Mouse (Mus musculus) left cerebral cortex, adult 2 months (tissue): ENCODE measurements around the gene Akap12. TPM values are rescaled to one million over a fixed set of nuclear protein-coding genes. Genes with fewer than 3 reads are reported as not detected.
A peak's percentile ranks its signal among the peaks of the same experiment; 100 is the strongest.

Experiments used
- DNase-seq, 2 experiments: peaks; one replicate each; pipeline ENCODE4 v3.0.0; 2021 to 2022; ENCODE audit warnings: low spot score in 2 of 2, mixed read lengths in 1 of 2; ENCODE audit errors: extremely low spot score in 1 of 2
- H3K27ac ChIP-seq: fragments of 200-600 bp; 2 replicates; pipeline ENCODE4 v1.8.1; 2022
- H3K4me3 ChIP-seq: fragments of 200-600 bp; 2 replicates; pipeline ENCODE4 v1.8.1; 2022
- CTCF ChIP-seq: fragments of 200-600 bp; IDR thresholded peaks from 2 replicates; pipeline ENCODE4 v1.8.1; 2022; ENCODE audit warnings: antibody characterized with exemption, mild to moderate bottlenecking, moderate library complexity
- intact Hi-C: fragments of 180-260 bp; cut with DNase I; formaldehyde crosslinking; loops from one replicate; pipeline ENCODE4 v1.15.1; 2025
- total RNA-seq, 2 experiments: library from RNA; stranded (reverse); gene quantifications; 2 replicates each; pipeline ENCODE4 v1.2.3; 2021

Akap12 gene
- total RNA-seq, 2 experiments from 2014 or later: 17.2 to 19.9 TPM

DNA sequence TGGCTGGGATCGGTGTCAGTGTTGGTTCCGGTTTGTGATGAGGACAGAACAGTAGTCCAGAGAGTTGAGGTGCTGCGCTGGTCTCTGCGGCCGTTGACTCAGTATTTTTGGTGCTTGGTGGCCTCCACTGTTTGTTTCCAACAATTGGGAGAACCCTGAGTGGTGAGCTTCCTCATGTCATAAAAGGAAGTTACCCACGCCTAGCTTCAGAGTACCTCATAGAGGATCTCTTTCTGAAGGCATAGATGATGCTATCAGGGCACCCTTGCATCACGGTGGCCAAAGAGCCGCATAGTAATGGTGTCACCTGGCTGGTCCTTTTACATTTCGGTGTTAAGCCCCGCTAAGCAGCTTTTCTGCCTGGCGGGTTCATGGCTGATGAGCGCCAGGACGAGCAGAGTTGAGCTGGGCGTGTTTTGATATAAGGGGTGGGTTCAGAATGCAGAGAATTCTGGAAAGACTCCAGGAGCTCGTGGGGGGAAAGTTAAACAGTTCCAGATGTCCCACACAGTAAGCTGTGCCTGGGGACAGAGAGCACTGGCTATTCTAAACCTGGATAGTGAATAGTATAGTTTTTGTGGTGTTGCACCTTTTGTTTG lies 72.8 kb downstream of the Akap12 start:
- no peak for TF ChIP-seq CTCF
- intact Hi-C loops: no loop called here
- DNase-seq: no peak
- no peak overlapping the region for H3K27ac ChIP-seq
- no peak overlapping the region for H3K4me3 ChIP-seq

DNA sequence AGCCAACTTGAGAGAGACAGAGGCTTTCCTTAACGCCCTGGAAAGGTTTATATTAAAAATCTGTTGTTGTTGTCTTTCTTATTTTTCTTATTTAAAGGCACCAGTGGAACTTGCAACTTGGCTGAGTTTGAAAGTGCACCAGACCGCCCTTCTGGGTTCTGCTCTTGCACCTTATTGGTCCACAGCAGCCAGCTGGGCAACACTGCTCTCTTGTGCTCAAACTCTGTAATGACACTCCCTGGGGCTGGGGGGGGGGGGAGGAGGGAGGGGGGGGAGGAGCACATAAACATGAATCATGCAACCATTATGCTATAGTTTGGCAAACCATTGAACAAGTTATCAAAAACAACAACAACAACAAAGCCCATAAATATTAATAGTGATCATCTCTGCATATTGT lies 75.2 kb downstream of the Akap12 start:
- Histone ChIP-seq H3K27ac (no peak overlapping the region), H3K4me3 (no peak overlapping the region)
- peak; percentile 56 for TF ChIP-seq CTCF
- intact Hi-C loops: no loop called here
- DNase-seq: peak in 1 of 2 experiments; percentile 36

DNA sequence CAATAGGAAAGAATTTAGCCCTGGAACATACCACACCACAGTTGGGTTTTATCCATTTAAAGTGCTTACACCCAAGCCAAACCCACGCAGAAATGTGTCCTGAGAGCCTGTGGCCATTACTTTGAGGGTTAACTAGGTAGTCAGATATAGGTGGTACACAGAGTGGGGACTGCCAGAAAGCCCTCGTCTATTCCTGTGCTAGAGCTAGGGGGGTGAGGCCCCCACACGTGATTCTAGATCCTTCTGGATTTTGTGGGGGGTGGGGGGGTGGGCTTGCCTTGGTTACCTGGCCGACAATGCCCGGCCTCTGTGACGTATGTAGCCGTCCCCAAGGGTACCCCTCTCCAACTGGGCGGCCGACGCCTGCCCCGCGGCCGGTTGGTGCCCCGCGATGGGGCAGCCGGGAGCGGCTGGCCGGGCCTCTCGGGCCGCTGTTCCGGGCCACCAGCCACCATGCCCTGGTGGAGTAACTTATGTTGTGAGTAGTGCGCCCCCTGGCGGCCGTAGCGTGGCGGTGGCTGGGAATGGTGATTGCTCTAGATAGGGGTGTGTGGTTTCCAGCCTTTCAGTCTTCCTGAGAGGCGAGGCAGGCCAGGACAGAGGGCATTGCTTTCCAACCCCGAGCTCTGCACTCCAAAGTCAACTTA lies 80.4 kb downstream of the Akap12 start:
- no peak overlapping the region for H3K27ac ChIP-seq
- peak; percentile 84 to 88 for DNase-seq
- peak; percentile 97 for TF ChIP-seq CTCF
- intact Hi-C loops: loop anchor here (2.0 kb wide), 1 partner anchor 350 kb away; no protein-coding TSS in a partner anchor
- H3K4me3 ChIP-seq: peak overlapping the region; percentile 45

DNA sequence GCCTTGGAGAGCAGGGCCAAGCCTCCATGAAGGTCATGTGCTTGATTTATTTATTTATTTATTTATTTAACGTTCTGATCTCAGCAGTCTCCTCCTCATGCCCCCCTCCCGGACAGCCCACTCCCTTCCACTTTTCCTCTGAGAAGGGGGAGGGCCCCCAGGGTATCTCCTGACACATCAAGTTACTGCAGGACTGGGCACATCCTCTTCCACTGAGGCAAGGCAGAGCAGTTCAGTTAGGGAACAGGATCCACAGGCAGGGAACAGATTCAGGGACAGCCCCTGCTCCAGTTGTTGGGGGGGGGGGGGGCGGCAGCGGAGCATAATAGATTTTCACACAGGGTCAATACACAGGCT lies 80.9 kb downstream of the Akap12 start:
- no peak for TF ChIP-seq CTCF
- Histone ChIP-seq H3K4me3 (peak overlapping the region; percentile 45), H3K27ac (no peak overlapping the region)
- no peak for DNase-seq
- intact Hi-C loops: loop anchor here (2.0 kb wide), 1 partner anchor 350 kb away; no protein-coding TSS in a partner anchor

DNA sequence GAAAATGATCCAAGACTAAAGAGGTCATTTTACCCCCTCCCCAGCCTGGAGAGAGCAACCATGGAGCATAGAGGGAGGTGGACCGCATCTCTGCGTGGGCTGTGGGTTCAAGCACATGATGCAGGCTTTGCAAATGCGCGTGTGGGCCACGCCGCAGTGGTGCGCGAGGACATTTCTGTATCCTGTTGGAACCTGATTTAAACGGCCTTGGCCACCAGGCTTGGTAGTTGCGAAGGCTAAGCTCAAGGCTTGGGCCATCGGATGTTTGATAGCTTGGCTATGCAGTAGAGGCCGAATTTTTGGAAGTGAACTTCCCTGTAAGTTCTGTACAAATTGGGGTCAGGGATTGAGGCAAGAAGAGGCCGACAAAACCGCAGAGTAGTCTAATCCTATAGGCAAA lies 81.4 kb downstream of the Akap12 start:
- intact Hi-C loops: loop anchor here (2.0 kb wide), 1 partner anchor 351 kb away; no protein-coding TSS in a partner anchor
- no peak overlapping the region for H3K4me3 ChIP-seq
- no peak for DNase-seq
- TF ChIP-seq CTCF: no peak
- no peak overlapping the region for H3K27ac ChIP-seq

DNA sequence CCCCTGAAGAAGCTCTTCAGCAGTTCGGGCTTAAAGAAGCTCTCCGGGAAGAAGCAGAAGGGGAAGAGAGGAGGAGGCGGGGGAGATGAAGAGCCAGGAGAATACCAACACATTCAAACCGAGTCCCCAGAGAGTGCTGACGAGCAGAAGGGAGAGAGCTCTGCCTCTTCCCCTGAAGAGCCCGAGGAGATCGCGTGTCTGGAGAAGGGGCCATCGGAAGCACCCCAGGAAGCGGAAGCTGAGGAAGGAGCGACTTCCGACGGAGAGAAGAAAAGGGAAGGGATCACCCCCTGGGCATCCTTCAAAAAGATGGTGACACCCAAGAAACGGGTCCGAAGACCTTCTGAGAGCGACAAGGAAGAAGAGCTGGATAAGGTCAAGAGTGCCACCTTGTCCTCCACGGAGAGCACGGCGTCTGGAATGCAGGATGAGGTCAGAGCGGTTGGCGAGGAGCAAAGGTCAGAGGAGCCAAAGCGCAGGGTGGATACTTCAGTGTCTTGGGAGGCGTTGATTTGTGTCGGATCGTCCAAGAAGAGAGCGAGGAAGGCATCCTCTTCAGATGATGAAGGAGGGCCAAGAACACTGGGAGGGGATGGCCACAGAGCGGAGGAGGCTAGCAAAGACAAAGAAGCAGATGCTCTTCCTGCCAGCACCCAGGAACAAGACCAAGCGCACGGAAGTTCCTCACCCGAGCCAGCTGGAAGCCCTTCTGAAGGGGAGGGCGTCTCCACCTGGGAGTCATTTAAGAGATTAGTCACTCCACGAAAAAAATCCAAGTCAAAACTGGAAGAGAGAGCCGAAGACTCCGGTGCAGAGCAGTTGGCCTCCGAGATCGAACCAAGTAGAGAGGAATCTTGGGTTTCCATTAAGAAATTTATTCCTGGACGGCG lies 88.4 kb downstream of the Akap12 start:
- TF ChIP-seq CTCF: no peak
- no peak overlapping the region for H3K27ac ChIP-seq
- no peak for DNase-seq
- H3K4me3 ChIP-seq: no peak overlapping the region
- intact Hi-C loops: no loop called here

DNA sequence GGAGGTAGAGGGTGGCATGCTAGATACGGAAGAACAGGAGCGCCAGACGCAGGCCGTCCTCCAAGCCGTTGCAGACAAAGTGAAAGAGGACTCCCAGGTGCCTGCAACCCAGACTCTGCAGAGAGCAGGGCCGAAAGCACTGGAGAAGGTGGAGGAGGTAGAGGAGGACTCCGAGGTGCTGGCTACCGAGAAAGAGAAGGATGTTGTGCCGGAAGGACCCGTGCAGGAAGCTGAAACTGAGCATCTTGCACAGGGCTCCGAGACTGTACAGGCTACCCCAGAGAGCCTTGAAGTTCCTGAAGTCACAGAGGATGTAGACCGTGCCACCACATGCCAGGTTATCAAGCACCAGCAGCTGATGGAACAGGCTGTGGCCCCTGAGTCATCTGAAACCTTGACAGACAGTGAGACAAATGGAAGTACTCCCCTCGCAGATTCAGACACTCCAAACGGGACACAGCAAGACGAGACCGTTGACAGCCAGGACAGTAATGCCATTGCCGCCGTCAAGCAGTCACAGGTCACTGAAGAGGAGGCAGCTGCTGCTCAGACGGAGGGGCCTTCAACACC lies 89.8 kb downstream of the Akap12 start:
- no peak for TF ChIP-seq CTCF
- DNase-seq: no peak
- Histone ChIP-seq H3K27ac (no peak overlapping the region), H3K4me3 (no peak overlapping the region)
- intact Hi-C loops: no loop called here

DNA sequence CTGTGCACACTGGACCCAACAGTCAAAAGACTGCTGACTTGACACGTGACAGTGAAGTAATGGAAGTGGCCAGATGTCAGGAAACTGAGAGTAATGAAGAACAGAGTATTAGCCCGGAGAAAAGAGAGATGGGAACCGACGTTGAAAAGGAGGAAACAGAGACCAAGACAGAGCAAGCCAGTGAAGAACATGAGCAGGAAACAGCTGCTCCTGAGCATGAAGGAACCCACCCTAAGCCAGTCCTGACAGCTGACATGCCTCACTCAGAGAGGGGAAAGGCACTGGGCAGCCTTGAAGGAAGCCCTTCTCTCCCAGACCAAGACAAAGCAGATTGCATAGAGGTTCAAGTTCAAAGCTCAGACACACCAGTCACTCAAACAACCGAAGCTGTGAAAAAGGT lies 90.5 kb downstream of the Akap12 start:
- no peak for DNase-seq
- intact Hi-C loops: no loop called here
- H3K27ac ChIP-seq: no peak overlapping the region
- TF ChIP-seq CTCF: no peak
- no peak overlapping the region for H3K4me3 ChIP-seq

DNA sequence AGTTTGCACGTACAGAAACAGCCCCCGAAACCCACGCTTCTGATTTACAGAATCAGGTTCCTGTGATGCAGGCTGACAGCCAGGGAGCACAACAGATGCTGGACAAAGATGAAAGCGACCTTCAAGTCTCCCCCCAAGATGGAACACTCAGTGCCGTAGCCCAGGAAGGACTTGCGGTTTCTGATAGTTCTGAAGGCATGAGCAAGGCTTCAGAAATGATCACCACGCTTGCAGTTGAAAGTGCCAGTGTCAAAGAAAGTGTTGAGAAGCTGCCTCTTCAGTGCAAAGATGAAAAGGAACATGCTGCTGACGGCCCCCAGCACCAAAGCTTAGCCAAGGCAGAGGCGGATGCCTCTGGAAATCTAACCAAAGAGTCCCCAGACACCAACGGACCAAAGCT lies 91.3 kb downstream of the Akap12 start:
- intact Hi-C loops: no loop called here
- TF ChIP-seq CTCF: no peak
- H3K4me3 ChIP-seq: no peak overlapping the region
- no peak overlapping the region for H3K27ac ChIP-seq
- no peak for DNase-seq

DNA sequence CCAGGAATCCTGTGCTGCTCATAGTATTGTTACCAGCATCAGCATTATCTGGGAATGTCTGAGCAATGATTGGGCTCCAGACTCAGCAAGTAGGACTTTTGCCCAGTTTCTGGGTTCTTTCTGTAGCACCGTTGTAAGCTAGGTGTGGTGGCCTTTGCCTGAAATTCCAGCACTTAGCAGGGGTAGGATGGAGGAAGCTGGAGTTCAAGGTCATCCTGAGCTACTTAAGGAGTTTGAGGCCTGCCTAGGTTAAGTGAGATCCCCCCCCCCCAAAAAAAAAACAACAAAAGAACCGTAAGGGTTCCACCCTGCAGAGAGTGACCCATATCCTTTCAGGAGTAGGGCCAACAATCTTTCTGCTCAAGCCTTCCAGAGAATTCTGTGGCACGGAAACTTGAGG lies 98.4 kb downstream of the Akap12 start:
- TF ChIP-seq CTCF: no peak
- intact Hi-C loops: no loop called here
- H3K27ac ChIP-seq: no peak overlapping the region

DNA sequence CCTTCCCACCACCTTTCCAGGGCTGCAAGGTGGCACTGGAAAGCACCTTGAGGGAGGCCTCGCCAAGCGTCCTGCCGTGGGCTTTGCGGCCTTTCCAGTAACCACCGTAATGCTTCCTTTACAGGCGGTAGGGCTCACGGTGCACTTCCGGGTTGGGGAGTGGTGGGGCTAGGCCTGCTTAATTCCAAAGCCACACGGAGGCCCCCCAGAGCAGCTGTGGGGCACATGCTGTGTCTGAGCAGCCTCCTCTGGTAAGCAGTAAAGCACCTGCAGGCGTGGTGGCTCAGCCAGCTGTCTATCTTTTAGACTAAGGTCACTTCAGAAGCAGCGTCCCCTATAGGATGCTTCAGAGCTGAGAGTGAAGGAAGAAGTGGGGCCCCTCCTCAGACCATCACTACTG lies 103.9 kb downstream of the Akap12 start:
- intact Hi-C loops: no loop called here
- TF ChIP-seq CTCF: no peak
- no peak overlapping the region for H3K27ac ChIP-seq
- no peak for DNase-seq
- no peak overlapping the region for H3K4me3 ChIP-seq

More for the DNA sequence above, 98.4 kb downstream of the Akap12 start:
- DNase-seq: no peak
- H3K4me3 ChIP-seq: no peak overlapping the region

DNA sequence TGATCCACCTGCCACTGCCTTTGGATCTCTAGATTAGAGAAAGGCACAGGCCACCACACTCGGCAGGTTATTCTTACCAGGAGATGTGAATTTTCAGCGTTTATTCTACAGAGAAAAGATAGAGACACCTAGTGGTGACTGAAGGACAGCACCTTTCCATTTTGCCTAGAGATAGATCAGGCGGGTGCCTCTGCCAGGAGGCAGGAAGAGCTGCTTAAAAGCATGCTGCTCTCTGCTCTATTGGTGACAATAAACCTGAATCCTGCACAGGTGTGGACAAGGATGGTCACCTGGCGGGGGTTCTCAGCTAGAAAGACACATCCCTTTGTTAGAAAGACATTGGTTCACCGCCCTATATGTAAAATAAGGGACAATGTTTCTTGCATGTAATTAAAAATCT lies 105.8 kb downstream of the Akap12 start:
- DNase-seq: peak; percentile 40 to 53
- H3K27ac ChIP-seq: no peak overlapping the region
- intact Hi-C loops: loop anchor here (2.0 kb wide), 1 partner anchor 375 kb away; no protein-coding TSS in a partner anchor
- H3K4me3 ChIP-seq: no peak overlapping the region
- peak; percentile 86 for TF ChIP-seq CTCF
